Comparison of ENCODE assay signal across 20 mouse cellular contexts in the genomic region with DNA sequence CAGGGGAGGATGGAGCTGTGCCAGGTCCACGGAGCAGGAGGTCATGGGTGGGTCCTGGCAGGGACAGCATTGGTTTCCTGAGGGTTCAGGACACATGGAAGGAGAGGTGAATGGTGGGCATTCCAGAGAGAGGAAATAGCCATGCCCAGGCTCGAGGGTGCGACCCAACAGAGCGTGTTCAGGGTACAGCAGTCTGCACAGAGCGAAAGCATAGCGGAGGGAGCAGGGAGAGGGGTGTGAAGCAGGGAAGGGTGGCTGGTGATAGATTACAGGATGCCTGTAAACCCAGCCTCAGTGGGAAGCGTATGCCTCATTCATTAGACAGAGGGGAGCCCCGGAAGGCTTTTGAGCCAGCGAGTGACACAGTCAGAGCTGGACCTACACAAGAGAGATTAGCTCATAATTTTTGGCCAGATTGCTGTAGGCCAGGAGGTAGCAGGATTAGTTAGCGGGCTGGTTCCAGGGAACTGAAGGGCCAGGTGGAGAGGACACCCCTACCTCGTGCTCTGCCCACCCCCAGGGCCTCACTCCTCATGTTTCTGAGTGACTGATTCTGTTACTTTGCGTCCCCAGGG. TPM values are rescaled to one million over a fixed set of nuclear protein-coding genes. Genes with fewer than 3 reads are reported as not detected.
A peak's percentile ranks its signal among the peaks of the same experiment; 100 is the strongest.
DNase-seq lines count a peak whose midpoint lies in the region; ATAC-seq and TF ChIP-seq lines count a peak whose summit lies in the region.
"Had no signal": no experiment of that assay in that cellular context is flagged by ENCODE, and none has a peak within 500 bp of the region (broad histone marks: within the 10 kb centered on the region; RNA-seq: fewer than 3 reads in every experiment).

No protein-coding gene starts in this region.

- no peaks in the 10 kb centered on the region for H3K36me3 ChIP-seq in kidney, embryonic 16.5 days (ENCODE audit: insufficient read depth, low read length)
- H3K36me3 ChIP-seq in kidney, embryonic 14.5 days (ENCODE audit: control insufficient read depth, insufficient read depth, low read length), result no peaks in the 10 kb centered on the region
- H3K36me3 ChIP-seq in limb, embryonic 13.5 days, result peaks cover 6% of the 10 kb centered on the region; the same call in 1 of the 2 replicates
- H3K36me3 ChIP-seq: forebrain, embryonic 10.5 days; hindbrain, embryonic 15.5 days; intestine, embryonic 15.5 days; kidney, embryonic 15.5 days; stomach, embryonic 15.5 days had no signal

- no peaks in the 10 kb centered on the region for H3K9me3 ChIP-seq in kidney, embryonic 16.5 days (ENCODE audit: low read length)
- no peaks in the 10 kb centered on the region for H3K9me3 ChIP-seq in kidney, embryonic 14.5 days (ENCODE audit: control insufficient read depth, low read length)
- H3K9me3 ChIP-seq in limb, embryonic 13.5 days, result no peaks in the 10 kb centered on the region
- H3K9me3 ChIP-seq: forebrain, embryonic 10.5 days; hindbrain, embryonic 15.5 days; intestine, embryonic 15.5 days; kidney, embryonic 15.5 days; stomach, embryonic 15.5 days had no signal

- no peak for ATAC-seq in kidney, embryonic 16.5 days (ENCODE audit: low FRiP score, low TSS enrichment)
- no peak for ATAC-seq in kidney, embryonic 14.5 days (ENCODE audit: low FRiP score, low TSS enrichment)
- no peak for ATAC-seq in limb, embryonic 13.5 days (ENCODE audit: low FRiP score, low read depth)
- ATAC-seq: intestine, embryonic 15.5 days; midbrain, embryonic 16.5 days had no signal

- no peak for TF ChIP-seq POLR2A in cerebellum, adult 2 months (IDR thresholded peaks at IDR 0.05; ENCODE audit: borderline replicate concordance, insufficient read depth, low read length)

- 0 out of 2 replicates have a peak overlapping the region, but pooled peaks have one; percentile 11 for H3K9ac ChIP-seq in kidney, embryonic 16.5 days (replicated peaks; ENCODE audit: low read length)
- no peak overlapping the region for H3K9ac ChIP-seq in kidney, embryonic 14.5 days (ENCODE audit: low read depth, low read length)
- H3K9ac ChIP-seq in limb, embryonic 13.5 days, result peak overlapping the region; percentile 35; the same call in 1 of the 2 replicates
- H3K9ac ChIP-seq: hindbrain, embryonic 15.5 days; intestine, embryonic 15.5 days; kidney, embryonic 15.5 days; liver, embryonic 14.5 days; stomach, embryonic 15.5 days had no signal

- H3K27me3 ChIP-seq in cerebellum, adult 2 months (ENCODE audit: control insufficient read depth, insufficient read depth, low read length), result no peaks in the 10 kb centered on the region
- H3K27me3 ChIP-seq in kidney, embryonic 16.5 days (ENCODE audit: insufficient read depth, low read length), result no peaks in the 10 kb centered on the region
- H3K27me3 ChIP-seq in kidney, embryonic 14.5 days (ENCODE audit: control insufficient read depth, insufficient read depth, low read length), result no peaks in the 10 kb centered on the region; the same call in 1 of the 2 replicates
- H3K27me3 ChIP-seq in limb, embryonic 13.5 days, result peaks cover 19% of the 10 kb centered on the region
- H3K27me3 ChIP-seq: intestine, embryonic 15.5 days; Patski; stomach, embryonic 15.5 days had no signal

- no peak overlapping the region for H3K27ac ChIP-seq in cerebellum, adult 2 months (ENCODE audit: insufficient read depth, low read length)
- no peak overlapping the region for H3K27ac ChIP-seq in kidney, embryonic 16.5 days (ENCODE audit: low read length)
- H3K27ac ChIP-seq in kidney, embryonic 14.5 days (ENCODE audit: low read depth, low read length), result no peak overlapping the region
- H3K27ac ChIP-seq in limb, embryonic 13.5 days, result no peak overlapping the region
- H3K27ac ChIP-seq: forebrain, embryonic 10.5 days; hindbrain, embryonic 15.5 days; intestine, embryonic 15.5 days; kidney, embryonic 15.5 days; left cerebral cortex, adult 2 months; liver, embryonic 14.5 days; stomach, embryonic 15.5 days had no signal

- no peak overlapping the region for H3K4me3 ChIP-seq in cerebellum, adult 2 months (replicated peaks; ENCODE audit: insufficient read depth, low read depth, low read length)
- H3K4me3 ChIP-seq in kidney, embryonic 16.5 days (ENCODE audit: low read length), result no peak overlapping the region
- no peak overlapping the region for H3K4me3 ChIP-seq in kidney, embryonic 14.5 days (ENCODE audit: low read length)
- H3K4me3 ChIP-seq in limb, embryonic 13.5 days, result no peak overlapping the region
- H3K4me3 ChIP-seq: forebrain, embryonic 10.5 days; hindbrain, embryonic 15.5 days; intestine, embryonic 15.5 days; kidney, embryonic 15.5 days; left cerebral cortex, adult 2 months; stomach, embryonic 15.5 days had no signal

- WGBS in cerebellum, adult 2 months, result 41% methylated on average over 12 of the region's 12 CpGs
- 62% methylated on average over 12 of the region's 12 CpGs for WGBS in kidney, embryonic 16.5 days
- WGBS in kidney, embryonic 14.5 days, result 67% methylated on average over 12 of the region's 12 CpGs
- 57% methylated on average over 12 of the region's 12 CpGs for WGBS in limb, embryonic 13.5 days

- H3K4me2 ChIP-seq in kidney, embryonic 16.5 days (replicated peaks; ENCODE audit: low read depth, low read length), result no peak overlapping the region
- no peak overlapping the region for H3K4me2 ChIP-seq in kidney, embryonic 14.5 days (replicated peaks; ENCODE audit: low read depth, low read length)
- no peak overlapping the region for H3K4me2 ChIP-seq in limb, embryonic 13.5 days (replicated peaks)
- H3K4me2 ChIP-seq: hindbrain, embryonic 15.5 days; intestine, embryonic 15.5 days; kidney, embryonic 15.5 days; stomach, embryonic 15.5 days had no signal

- H3K4me1 ChIP-seq in cerebellum, adult 2 months (ENCODE audit: control insufficient read depth, insufficient read depth, low read length), result peaks cover 58% of the 10 kb centered on the region
- H3K4me1 ChIP-seq in kidney, embryonic 16.5 days (ENCODE audit: insufficient read depth, low read length), result peaks cover 7% of the 10 kb centered on the region; the same call in 1 of the 2 replicates
- H3K4me1 ChIP-seq in kidney, embryonic 14.5 days (ENCODE audit: control insufficient read depth, insufficient read depth, low read length), result peaks cover 8% of the 10 kb centered on the region; the same call in 1 of the 2 replicates
- peaks cover 30% of the 10 kb centered on the region for H3K4me1 ChIP-seq in limb, embryonic 13.5 days
- H3K4me1 ChIP-seq: intestine, embryonic 15.5 days; stomach, embryonic 15.5 days had no signal

- no peak for TF ChIP-seq CTCF in cerebellum, adult 2 months (IDR thresholded peaks at IDR 0.05; ENCODE audit: borderline replicate concordance, insufficient read depth, low read depth, low read length)

- peak; percentile 54 to 74 for DNase-seq in cerebellum, adult 2 months
- DNase-seq in cerebellum, adult 9-10 months, result no peak
- DNase-seq in cerebellum, adult 8-10 months, result peak; percentile 43
- DNase-seq in liver, result no peak
- no peak for DNase-seq in left cerebral cortex, adult 9 months (ENCODE audit: low spot score in 2 of 2)
- DNase-seq: right cerebral cortex, postnatal 4 days; thymus, postnatal 36 days had no signal

RNA-seq across cellular contexts. Expression of a gene that starts 17.0 kb away (rescaled TPM):
- polyA plus RNA-seq in cerebellum, adult 2 months (2012; rRNA removed), result 89.3 and 90.2 TPM in 2 replicates
- polyA plus RNA-seq in kidney, embryonic 16.5 days (2015; fragmentation: Nextera tagmentation; extraction: Ambion mirVana), result 85.5 and 90.9 TPM in 2 replicates
- 77.3 and 85.9 TPM in 2 replicates for polyA plus RNA-seq in kidney, embryonic 14.5 days (2014; fragmentation: Nextera tagmentation; extraction: Ambion mirVana)
- 64.1 and 64.3 TPM in 2 replicates for polyA plus RNA-seq in limb, embryonic 13.5 days (2015; fragmentation: Nextera tagmentation; extraction: Ambion mirVana)

RNA-seq across cellular contexts. Expression of a gene that starts 37.7 kb away (rescaled TPM):
- 36.4 and 44.3 TPM in 2 replicates for polyA plus RNA-seq in cerebellum, adult 2 months (2012; rRNA removed)
- 41.2 and 48.8 TPM in 2 replicates for polyA plus RNA-seq in kidney, embryonic 16.5 days (2015; fragmentation: Nextera tagmentation; extraction: Ambion mirVana)
- polyA plus RNA-seq in kidney, embryonic 14.5 days (2014; fragmentation: Nextera tagmentation; extraction: Ambion mirVana), result 27.6 and 28.1 TPM in 2 replicates
- polyA plus RNA-seq in limb, embryonic 13.5 days (2015; fragmentation: Nextera tagmentation; extraction: Ambion mirVana), result 64.6 and 65.8 TPM in 2 replicates

RNA-seq across cellular contexts. Expression of a gene that starts 53.8 kb away (rescaled TPM):
- 4.3 and 5.2 TPM in 2 replicates for polyA plus RNA-seq in cerebellum, adult 2 months (2012; rRNA removed)
- polyA plus RNA-seq in kidney, embryonic 16.5 days (2015; fragmentation: Nextera tagmentation; extraction: Ambion mirVana), result 0.19 and 0.31 TPM in 2 replicates
- polyA plus RNA-seq in kidney, embryonic 14.5 days (2014; fragmentation: Nextera tagmentation; extraction: Ambion mirVana), result not detected in 2 replicates
- polyA plus RNA-seq in limb, embryonic 13.5 days (2015; fragmentation: Nextera tagmentation; extraction: Ambion mirVana), result not detected in 2 replicates
- polyA plus RNA-seq: limb, embryonic 11.5 days; liver, embryonic 14.5 days had no signal

Comparison
In these comparisons a context has a peak if more than half of its experiments do, and no peak if none do; other contexts are left out.
1. DNase-seq: peak in cerebellum, adult 2 months (2 of 2) and cerebellum, adult 8-10 months (single experiment); none in cerebellum, adult 9-10 months (single experiment), liver (single experiment) and left cerebral cortex, adult 9 months (0 of 2).